Mouse (Mus musculus): ENCODE measurements around the gene Aldoc.
"Not testable (repeated sequence)": the region's sequence is repeated elsewhere in the genome, so short reads cannot be mapped to it uniquely, and the experiment has no call there.

Gene Aldoc

GRCm38 (mm10) chr11:78322860-78323259 lies at the start of gene Aldoc:
TSS of gene Aldoc (plus strand) at chr11:78322968.
- DNase-seq (ENCODE audit: low spot score in 2 of 2): peak; percentile 63 to 83

- DNase-seq (ENCODE audit: low spot score in 2 of 2): no peak
These were observed 47.2 kb upstream of the Aldoc start for GRCm38 (mm10) chr11:78275596-78275995.

DNA sequence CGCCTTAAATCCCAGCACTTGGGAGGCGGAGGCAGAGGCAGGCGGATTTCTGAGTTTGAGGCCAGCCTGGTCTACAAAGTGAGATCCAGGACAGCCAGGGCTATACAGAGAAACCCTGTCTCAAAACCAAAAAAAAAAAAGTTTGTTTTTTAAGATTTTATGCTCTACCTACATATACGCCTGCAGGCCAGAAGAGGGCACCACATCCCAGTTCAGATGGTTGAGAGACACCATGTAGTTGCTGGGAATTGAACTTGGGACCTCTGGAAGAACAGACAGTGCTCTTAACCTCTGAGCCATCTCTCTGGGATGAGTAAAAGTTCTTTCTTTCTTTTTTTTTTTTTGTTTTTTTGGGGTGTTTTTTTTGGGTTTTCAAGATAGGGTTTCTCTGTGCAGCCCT lies 46.6 kb upstream of the Aldoc start:
- not testable (repeated sequence) for DNase-seq (ENCODE audit: low spot score in 2 of 2)

GRCm38 (mm10) chr11:78278853-78279252 lies 43.9 kb upstream of the Aldoc start:
- DNase-seq (ENCODE audit: low spot score in 2 of 2): no peak

DNA sequence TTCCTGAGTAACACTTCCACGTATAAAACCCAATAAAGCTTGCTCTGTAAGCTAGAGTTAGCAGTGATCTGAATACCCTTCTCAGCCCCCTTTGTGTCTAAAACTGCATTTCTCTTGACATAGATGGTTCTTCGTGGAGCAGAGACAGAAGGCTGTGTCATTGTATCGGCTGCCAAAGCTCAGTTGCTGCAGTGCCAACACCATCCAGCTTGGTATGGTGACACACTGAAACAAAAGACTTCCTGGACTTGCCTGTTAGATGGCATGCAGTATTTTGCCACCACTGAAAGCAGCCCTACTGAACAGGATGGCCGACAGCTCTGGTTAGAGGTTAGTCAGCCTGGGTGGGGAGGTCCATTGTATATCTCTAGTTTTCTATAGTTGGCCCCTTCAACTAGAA lies 43.2 kb upstream of the Aldoc start:
- no peak for DNase-seq (ENCODE audit: low spot score in 2 of 2)

- no peak for DNase-seq (ENCODE audit: low spot score in 2 of 2)
These were observed 33.5 kb upstream of the Aldoc start for GRCm38 (mm10) chr11:78289146-78289763.

DNA sequence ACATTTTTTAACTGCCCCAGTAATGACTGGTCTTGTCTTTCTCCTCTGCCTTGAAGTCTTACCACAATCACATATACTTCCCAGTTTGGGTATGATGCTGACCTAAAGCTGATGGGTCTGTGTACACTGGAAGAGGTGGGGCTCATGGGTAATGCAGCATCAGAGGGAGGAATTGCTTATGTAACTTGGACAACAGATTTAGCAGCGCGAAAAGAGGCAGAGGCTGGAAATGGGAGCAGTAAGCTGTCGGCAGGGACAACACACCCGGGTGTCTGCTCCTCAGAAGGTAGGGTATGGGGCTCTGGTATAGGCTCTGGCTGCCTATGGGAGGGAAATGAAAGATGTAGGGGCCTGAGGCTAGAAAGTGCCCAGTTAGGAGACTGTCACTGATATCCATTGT lies 32.1 kb upstream of the Aldoc start, which contains the start of gene BC030499:
TSS of gene BC030499 (plus strand) at position 188 of the 400 bp plus-strand sequence.
- no peak for DNase-seq (ENCODE audit: low spot score in 2 of 2)

DNA sequence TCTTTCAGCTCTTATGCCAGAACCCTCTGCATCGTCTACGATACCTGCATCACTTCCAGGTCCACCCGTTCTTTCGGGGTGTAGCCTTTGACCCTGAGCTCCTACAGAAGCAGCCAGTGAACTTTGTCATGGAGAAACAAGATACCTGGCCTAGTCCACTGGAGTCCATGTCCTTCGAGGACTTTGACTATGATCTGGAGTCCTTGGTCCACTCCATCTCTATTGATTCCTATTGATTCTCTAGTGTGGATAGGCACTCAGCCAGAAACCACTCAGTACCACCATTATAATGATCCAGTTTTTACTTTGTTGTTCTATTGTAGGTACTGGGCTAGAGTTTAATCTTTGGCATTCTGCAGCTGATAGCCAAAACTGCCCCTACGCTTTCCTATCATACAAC lies 28.2 kb upstream of the Aldoc start:
- no peak for DNase-seq (ENCODE audit: low spot score in 2 of 2)

DNA sequence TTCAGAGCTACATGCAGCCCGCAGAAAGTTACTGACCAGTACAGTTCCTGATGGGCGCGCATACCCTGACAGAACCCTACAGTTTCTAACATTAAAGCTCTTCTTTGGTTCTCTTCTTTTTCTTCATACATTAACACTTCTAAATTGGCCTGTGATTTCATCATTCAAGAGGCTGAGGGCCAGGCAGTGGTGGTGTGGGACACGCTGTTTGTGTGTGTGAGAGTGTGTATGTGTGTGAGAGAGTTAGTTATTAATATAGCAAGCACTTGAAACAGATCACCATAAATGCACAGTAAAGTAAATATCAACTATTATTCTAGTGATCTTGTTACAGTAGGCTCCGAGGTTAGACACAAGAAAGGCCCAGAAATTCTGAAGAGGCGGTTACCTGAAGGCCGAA lies 21.9 kb upstream of the Aldoc start:
- no peak for DNase-seq (ENCODE audit: low spot score in 2 of 2)

- peak; percentile 84 to 90 for DNase-seq (ENCODE audit: low spot score in 2 of 2)
These were observed 21.2 kb upstream of the Aldoc start, which contains the start of gene Spag5 for GRCm38 (mm10) chr11:78301357-78302084. TSS of gene Spag5 (plus strand) at chr11:78301529.

DNA sequence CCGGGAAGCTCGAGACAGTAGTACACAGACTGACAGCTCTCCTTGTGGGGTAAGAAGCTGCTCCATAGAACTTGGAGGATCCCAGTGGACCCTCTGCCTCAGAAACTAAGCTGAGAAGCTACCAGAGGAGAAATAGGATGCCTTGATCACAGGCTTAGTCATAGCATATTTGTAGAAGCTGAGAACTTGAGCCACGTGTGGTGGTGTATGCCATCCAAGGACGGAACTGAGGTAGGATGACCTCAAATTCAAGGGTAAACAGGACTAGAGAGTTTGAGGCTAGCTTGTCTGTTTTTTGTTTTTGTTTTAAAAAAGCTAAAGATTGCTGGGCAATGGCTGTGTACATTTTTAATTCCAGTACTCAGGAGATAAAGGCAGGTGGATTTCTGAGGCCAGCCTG lies 17.5 kb upstream of the Aldoc start:
- DNase-seq (ENCODE audit: low spot score in 2 of 2): no peak

DNA sequence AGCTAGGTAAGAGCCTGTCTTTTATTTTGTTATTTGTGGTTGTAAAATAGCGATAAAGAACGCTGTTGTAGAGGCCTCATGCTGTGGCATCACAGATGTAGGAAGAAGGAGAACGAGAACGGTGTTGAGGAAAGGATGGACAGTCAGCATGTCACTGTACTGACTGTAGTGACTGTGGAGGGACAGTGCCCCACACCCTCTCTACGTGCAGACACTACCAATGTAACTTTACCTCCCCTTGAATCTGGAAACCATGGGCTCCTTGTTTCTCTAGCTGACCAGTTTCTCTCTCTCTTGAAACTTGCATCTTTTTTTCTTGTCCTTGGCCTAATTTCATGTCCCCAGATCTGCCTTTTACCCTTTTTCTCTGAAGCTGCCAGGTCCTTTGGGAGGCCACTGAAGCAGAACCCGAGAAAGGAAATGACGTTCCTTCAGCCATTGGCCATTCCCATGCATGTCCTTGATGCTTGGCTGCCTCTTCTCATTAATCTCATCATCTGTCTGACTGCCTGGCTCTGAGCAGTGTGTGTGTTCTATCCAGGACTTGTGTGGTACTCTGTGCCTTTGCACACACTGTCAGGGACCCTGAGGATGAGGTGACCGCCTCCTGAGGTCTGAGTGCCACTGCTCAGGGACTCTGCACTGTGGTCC lies 11.8 kb upstream of the Aldoc start:
- no peak for DNase-seq (ENCODE audit: low spot score in 2 of 2)

DNA sequence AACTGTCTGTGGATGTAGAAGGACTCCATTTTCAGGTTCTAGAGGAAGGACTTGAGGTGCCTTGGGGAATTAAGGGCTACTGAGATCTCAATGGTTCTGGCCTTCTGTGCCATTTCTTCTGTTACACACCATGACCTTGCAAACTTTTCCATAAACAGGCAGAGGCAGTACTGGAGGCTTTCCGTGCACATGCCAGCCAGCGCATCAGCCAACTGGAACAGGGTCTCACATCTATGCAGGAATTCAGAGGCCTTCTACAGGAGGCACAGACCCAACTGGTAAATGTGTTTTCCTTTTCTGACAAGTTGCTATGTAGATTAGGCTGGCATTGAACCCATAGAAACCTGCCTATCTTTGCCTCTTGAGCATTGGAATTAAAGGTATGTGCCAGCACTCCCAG lies 9.1 kb upstream of the Aldoc start:
- no peak for DNase-seq (ENCODE audit: low spot score in 2 of 2)

- no peak for DNase-seq (ENCODE audit: low spot score in 2 of 2)
These were observed 4.4 kb upstream of the Aldoc start for GRCm38 (mm10) chr11:78318411-78318810.

GRCm38 (mm10) chr11:78322076-78322831 lies 514 bp upstream of the Aldoc start:
- no peak for DNase-seq (ENCODE audit: low spot score in 2 of 2)

DNA sequence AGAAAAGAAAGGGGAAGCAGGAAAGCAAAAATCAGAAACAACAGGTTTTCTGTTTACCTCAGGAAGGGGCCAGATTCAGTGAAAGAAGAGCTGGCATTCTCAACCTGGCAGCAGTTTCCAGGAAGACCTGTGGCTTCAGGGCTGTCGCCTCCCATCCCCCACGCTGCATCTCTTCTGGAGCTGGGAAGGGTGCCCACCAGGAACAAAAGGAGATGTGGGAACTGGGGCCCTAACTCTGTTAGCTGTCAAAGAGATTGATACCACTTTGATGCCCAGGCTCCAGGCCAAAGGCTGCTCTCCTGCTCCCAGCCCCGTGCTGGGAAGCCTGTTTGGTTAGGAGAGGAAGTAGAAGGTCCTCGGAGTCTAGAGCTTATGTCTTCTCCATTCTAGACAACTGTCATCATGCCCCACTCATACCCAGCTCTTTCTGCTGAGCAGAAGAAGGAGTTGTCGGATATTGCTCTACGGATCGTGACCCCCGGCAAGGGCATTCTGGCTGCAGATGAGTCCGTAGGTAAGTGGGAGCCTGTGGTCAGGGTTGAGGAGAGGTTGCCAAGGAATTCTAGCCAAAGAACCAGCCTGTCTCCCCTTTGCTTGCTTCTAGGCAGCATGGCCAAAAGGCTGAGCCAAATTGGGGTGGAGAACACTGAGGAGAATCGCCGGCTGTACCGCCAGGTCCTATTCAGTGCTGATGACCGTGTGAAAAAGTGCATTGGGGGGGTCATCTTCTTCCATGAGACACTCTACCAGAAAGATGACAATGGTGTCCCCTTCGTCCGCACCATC lies 1.4 kb downstream of the Aldoc start:
- no peak for DNase-seq (ENCODE audit: low spot score in 2 of 2)

DNA sequence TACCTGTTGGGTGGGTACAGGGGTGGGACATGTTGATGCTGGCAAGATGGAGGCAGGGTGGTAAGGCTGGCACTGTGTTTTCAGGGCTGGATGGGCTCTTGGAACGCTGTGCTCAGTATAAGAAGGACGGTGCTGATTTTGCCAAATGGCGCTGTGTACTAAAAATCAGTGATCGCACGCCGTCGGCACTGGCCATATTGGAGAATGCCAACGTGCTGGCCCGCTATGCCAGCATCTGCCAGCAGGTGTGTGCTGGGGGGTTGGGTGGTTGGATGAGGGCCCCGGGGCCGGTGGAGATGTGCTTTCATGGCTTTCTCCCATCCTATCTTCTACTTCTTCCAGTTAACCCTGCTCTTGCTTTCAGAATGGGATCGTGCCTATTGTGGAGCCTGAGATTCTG lies 2.2 kb downstream of the Aldoc start:
- no peak for DNase-seq (ENCODE audit: low spot score in 2 of 2)

DNA sequence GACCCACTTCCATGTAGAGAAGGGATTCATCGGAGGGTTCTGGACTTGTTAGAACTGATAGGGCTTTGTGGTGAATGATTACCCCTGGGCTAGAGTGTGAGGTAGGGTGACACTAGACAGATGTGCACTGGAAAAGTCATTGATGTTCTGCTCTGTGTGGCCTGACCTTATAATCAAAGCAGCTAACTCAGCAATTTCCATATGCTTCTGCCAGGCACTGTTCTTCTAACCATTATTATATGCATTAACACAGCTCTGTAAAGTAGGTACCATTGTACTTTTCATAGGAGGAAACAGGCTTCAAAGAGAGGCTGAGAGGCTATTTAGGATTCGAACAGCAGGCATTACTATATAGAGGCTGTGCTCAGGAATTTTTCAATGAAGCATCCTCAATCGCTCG lies 4.4 kb downstream of the Aldoc start:
- no peak for DNase-seq (ENCODE audit: low spot score in 2 of 2)

- DNase-seq (ENCODE audit: low spot score in 2 of 2): peak; percentile 95 to 97
These were observed 5.1 kb downstream of the Aldoc start, which contains the start of gene Pigs for GRCm38 (mm10) chr11:78327634-78328511. TSS of gene Pigs (plus strand) at chr11:78328415.

DNA sequence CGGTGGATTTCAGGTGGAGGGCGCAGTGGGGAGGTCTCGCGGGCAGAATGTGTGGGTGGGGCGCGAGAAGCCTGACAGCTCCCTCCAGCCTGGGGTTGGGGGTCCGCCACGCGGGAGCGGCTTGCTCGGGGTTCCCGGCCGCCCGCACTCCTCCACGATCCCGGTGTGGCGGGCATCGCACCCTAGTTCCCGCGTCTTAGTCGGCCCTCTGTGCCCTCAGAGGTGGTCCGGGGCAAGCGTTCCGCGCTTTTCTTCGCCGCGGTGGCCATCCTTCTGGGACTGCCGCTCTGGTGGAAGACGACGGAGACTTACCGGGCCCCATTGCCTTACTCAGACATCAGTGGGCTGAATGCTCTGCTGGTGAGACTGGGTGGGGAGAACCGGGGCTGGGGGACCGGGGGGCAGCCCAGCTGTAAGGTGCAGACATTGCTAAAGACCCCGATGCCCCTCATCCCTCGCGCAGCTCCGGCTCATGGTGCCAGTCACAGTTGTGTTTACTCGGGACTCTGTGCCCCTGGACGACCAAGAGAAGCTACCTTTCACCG lies 5.8 kb downstream of the Aldoc start:
- no peak for DNase-seq (ENCODE audit: low spot score in 2 of 2)
